Mouse (Mus musculus): ENCODE measurements around the gene Atxn2l. TPM values are rescaled to one million over a fixed set of nuclear protein-coding genes. Genes with fewer than 3 reads are reported as not detected.

Gene Atxn2l
- polyA plus RNA-seq (2015; fragmentation: Nextera tagmentation; extraction: Ambion mirVana), result 44.5 and 53.3 TPM in 2 replicates

DNA sequence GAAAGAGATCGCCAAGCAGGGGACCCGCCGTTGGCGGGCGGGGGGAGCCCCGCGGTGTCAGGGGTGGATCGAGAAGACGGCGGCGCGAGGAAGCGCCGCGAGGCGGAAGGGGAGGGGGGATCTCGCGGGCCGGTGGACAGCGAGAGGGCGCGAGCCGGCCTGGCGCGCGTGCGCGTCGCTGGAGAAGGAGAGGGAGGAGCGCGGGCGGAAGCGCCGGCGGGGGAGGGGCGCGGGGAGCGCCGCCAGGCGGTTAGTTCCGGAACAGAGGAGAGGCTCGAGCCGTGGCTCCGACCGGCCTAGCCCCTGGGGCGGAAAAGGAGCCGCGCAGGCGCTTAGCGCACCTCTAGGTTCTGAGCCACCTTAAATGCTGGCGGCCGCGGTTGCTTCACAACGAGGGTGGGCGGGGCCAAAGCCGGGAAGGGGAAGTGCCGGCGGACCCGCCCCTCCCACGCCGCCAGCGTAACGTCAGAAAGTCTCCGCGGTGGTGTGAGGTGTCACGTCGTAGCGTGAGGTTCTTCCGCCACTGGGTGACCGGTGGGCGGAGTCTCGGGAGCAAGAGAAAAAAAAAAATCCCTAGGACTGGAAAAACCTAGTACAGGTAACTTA lies at the start of gene Atxn2l:
Atxn2l (minus strand) TSS at position 165 of the 606 bp plus-strand sequence.
- H3K4me2 ChIP-seq, result peak within 1 kb of the TSS; percentile 63
- peak within 1 kb of the TSS; percentile 100 for H3K27ac ChIP-seq
- H3K4me1 ChIP-seq, result no peaks in the 10 kb centered on the region
- peaks cover 23% of the 10 kb centered on the region; the same call in 1 of the 2 replicates for H3K36me3 ChIP-seq
- H3K4me3 ChIP-seq (replicated peaks), result peak within 1 kb of the TSS; percentile 100
- no peaks in the 10 kb centered on the region for H3K27me3 ChIP-seq (replicated peaks)
- under 1% methylated on average over 60 of the region's 72 CpGs for WGBS
- peak within 1 kb of the TSS; percentile 100 for H3K9ac ChIP-seq
- no peaks in the 10 kb centered on the region for H3K9me3 ChIP-seq
- ATAC-seq (ENCODE audit: insufficient read depth, low FRiP score, low read depth), result peak; percentile 89

DNA sequence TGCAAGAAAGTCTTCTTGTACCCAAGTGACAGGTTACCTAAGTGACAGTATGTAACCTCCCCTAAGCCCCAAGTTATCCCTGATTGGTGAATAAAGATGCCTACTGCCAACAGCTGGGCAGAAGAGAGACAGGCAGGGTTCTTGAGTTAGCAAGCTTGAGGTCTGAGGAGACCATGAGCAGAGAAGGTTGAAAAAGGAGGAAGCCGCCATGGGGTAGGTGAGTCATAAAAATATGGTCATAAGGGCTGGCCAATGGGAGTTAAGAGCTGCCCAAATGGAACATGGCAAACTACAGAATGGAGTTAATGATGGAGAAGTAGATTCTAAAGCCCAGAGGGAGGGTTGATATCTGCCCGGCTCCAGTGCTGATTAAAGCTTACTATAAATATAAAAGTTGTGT lies 42.4 kb upstream of the Atxn2l start:
- H3K27me3 ChIP-seq (replicated peaks), result no peaks in the 10 kb centered on the region
- H3K36me3 ChIP-seq, result peaks cover 24% of the 10 kb centered on the region
- no peak overlapping the region for H3K4me2 ChIP-seq
- no peak overlapping the region for H3K9ac ChIP-seq
- H3K27ac ChIP-seq, result no peak overlapping the region
- 90% methylated on average over 2 of the region's 2 CpGs for WGBS
- no peak for ATAC-seq (ENCODE audit: insufficient read depth, low FRiP score, low read depth)
- no peaks in the 10 kb centered on the region for H3K4me1 ChIP-seq
- H3K9me3 ChIP-seq, result no peaks in the 10 kb centered on the region
- H3K4me3 ChIP-seq (replicated peaks), result no peak overlapping the region

DNA sequence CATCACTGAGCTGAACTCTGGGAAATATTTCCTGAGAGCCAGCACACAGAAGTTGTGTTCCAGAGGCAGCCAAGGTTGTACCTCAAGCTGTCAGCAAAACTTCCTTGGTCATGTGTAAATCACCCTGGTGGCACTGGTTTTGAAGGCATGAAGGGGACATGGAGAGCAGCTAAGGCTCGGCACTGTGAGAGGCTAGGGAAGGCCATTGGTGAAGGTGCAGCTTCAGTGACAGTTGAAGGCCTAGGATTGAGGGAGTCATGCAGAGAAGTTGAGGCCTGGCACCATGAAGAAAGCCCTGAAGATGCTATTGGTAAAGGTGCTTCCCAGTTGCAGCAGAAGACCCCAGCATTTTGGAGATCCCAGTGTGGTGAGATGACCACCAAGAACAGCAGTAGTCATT lies 38.4 kb upstream of the Atxn2l start:
- H3K36me3 ChIP-seq, result peaks cover 9% of the 10 kb centered on the region
- H3K9me3 ChIP-seq, result no peaks in the 10 kb centered on the region
- no peak overlapping the region for H3K9ac ChIP-seq
- no peak for ATAC-seq (ENCODE audit: insufficient read depth, low FRiP score, low read depth)
- WGBS, result 81% methylated on average over 1 of the region's 1 CpGs
- 0 out of 2 replicates have a peak, but pooled peaks cover 1% of the 10 kb centered on the region for H3K4me1 ChIP-seq
- H3K4me3 ChIP-seq (replicated peaks), result no peak overlapping the region
- H3K4me2 ChIP-seq, result no peak overlapping the region
- no peak overlapping the region for H3K27ac ChIP-seq
- H3K27me3 ChIP-seq (replicated peaks), result peaks cover 5% of the 10 kb centered on the region; the same call in 1 of the 2 replicates

- no peak overlapping the region for H3K27ac ChIP-seq
- no peak overlapping the region for H3K4me2 ChIP-seq
- peaks cover 8% of the 10 kb centered on the region; the same call in 1 of the 2 replicates for H3K27me3 ChIP-seq (replicated peaks)
- H3K4me1 ChIP-seq, result 0 out of 2 replicates have a peak, but pooled peaks cover 9% of the 10 kb centered on the region
- no peak overlapping the region for H3K9ac ChIP-seq
- H3K4me3 ChIP-seq (replicated peaks), result no peak overlapping the region
- no peaks in the 10 kb centered on the region for H3K9me3 ChIP-seq
- H3K36me3 ChIP-seq, result no peaks in the 10 kb centered on the region
- WGBS, result 76% methylated on average over 5 of the region's 5 CpGs
- no peak for ATAC-seq (ENCODE audit: insufficient read depth, low FRiP score, low read depth)
Measured at GRCm38 (mm10) chr7:126537820-126538585, 34.8 kb upstream of the Atxn2l start.

GRCm38 (mm10) chr7:126536466-126536865 lies 33.2 kb upstream of the Atxn2l start:
- WGBS, result 59% methylated on average over 9 of the region's 9 CpGs
- Histone ChIP-seq H3K36me3 (no peaks in the 10 kb centered on the region), H3K27me3 (replicated peaks) (peaks cover 8% of the 10 kb centered on the region; the same call in 1 of the 2 replicates)

DNA sequence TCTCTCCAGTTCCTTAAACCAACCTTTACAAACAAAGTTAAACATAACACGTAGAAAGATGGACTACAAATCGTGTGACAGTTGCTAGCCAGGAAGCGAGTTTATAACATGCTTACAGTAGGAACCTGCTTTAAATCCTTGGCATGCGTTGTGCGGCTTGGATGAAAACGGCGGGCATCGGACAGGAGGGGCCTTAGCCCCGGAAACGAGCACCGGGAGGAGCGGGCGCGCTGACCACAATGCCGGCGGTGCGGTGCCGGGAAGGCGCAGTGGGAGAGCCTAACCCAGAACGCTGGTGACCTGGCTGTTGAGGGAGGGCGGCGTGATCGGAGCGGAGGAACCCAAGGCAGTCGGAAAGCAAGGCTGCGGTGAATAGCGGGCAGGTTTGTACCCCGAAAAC lies 32.5 kb upstream of the Atxn2l start:
- H3K27ac ChIP-seq, result no peak overlapping the region
- H3K4me1 ChIP-seq, result 0 out of 2 replicates have a peak, but pooled peaks cover 9% of the 10 kb centered on the region
- H3K4me3 ChIP-seq (replicated peaks), result peak overlapping the region; percentile 44
- no peaks in the 10 kb centered on the region for H3K36me3 ChIP-seq
- WGBS, result under 1% methylated on average over 28 of the region's 28 CpGs
- peaks cover 8% of the 10 kb centered on the region; the same call in 1 of the 2 replicates for H3K27me3 ChIP-seq (replicated peaks)
- ATAC-seq (ENCODE audit: insufficient read depth, low FRiP score, low read depth), result no peak
- peak overlapping the region; percentile 85 for H3K4me2 ChIP-seq
- H3K9me3 ChIP-seq, result no peaks in the 10 kb centered on the region
- peak overlapping the region; percentile 25; the same call in 1 of the 2 replicates for H3K9ac ChIP-seq

More at GRCm38 (mm10) chr7:126536466-126536865, 33.2 kb upstream of the Atxn2l start:
- Histone ChIP-seq H3K4me2 (peak overlapping the region; percentile 85), H3K4me1 (0 out of 2 replicates have a peak, but pooled peaks cover 9% of the 10 kb centered on the region), H3K27ac (no peak overlapping the region), H3K4me3 (replicated peaks) (peak overlapping the region; percentile 44), H3K9ac (no peak overlapping the region), H3K9me3 (no peaks in the 10 kb centered on the region)
- ATAC-seq (ENCODE audit: insufficient read depth, low FRiP score, low read depth), result no peak

DNA sequence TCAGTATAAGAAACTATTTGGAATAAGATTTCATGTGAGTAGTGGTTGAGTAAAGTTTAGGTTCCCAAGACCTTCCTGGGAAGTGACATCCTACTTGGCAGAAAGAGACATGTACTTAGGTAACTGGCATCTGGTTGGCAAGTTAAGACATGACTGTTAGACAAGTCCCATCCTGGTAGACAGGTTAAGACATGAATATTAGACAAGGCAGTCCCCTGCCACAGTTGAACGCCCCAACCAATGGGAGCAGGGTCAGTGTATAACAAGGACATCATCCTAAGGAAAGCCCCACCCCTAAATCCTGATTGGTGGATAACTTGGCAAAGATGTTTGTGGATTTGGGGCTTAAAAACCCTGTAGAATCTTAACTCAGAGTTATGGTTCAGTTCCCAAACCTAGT lies 30.2 kb upstream of the Atxn2l start:
- Histone ChIP-seq H3K9me3 (no peaks in the 10 kb centered on the region), H3K4me1 (0 out of 2 replicates have a peak, but pooled peaks cover 9% of the 10 kb centered on the region), H3K4me3 (replicated peaks) (no peak overlapping the region), H3K4me2 (no peak overlapping the region), H3K9ac (no peak overlapping the region), H3K27me3 (replicated peaks) (peaks cover 8% of the 10 kb centered on the region; the same call in 1 of the 2 replicates), H3K27ac (no peak overlapping the region), H3K36me3 (no peaks in the 10 kb centered on the region)
- 80% methylated on average over 1 of the region's 1 CpGs for WGBS
- no peak for ATAC-seq (ENCODE audit: insufficient read depth, low FRiP score, low read depth)

- no peaks in the 10 kb centered on the region for H3K9me3 ChIP-seq
- H3K4me2 ChIP-seq, result no peak overlapping the region
- no peak overlapping the region for H3K27ac ChIP-seq
- no peaks in the 10 kb centered on the region for H3K4me1 ChIP-seq
- H3K9ac ChIP-seq, result no peak overlapping the region
- no peaks in the 10 kb centered on the region for H3K36me3 ChIP-seq
- no peak for ATAC-seq (ENCODE audit: insufficient read depth, low FRiP score, low read depth)
- no peak overlapping the region for H3K4me3 ChIP-seq (replicated peaks)
- H3K27me3 ChIP-seq (replicated peaks), result no peaks in the 10 kb centered on the region
- 5% methylated on average over 1 of the region's 1 CpGs for WGBS
Measured at GRCm38 (mm10) chr7:126528166-126528577, 24.9 kb upstream of the Atxn2l start.

GRCm38 (mm10) chr7:126523316-126523715 lies 20.1 kb upstream of the Atxn2l start:
- Histone ChIP-seq H3K27me3 (replicated peaks) (no peaks in the 10 kb centered on the region), H3K36me3 (no peaks in the 10 kb centered on the region), H3K4me2 (no peak overlapping the region), H3K9ac (no peak overlapping the region), H3K4me1 (no peaks in the 10 kb centered on the region), H3K4me3 (replicated peaks) (no peak overlapping the region), H3K9me3 (no peaks in the 10 kb centered on the region), H3K27ac (no peak overlapping the region)
- WGBS, result 77% methylated on average over 3 of the region's 3 CpGs
- ATAC-seq (ENCODE audit: insufficient read depth, low FRiP score, low read depth), result no peak

GRCm38 (mm10) chr7:126519513-126519912 lies 16.3 kb upstream of the Atxn2l start:
- Histone ChIP-seq H3K4me3 (replicated peaks) (no peak overlapping the region), H3K9me3 (no peaks in the 10 kb centered on the region), H3K9ac (no peak overlapping the region), H3K27me3 (replicated peaks) (no peaks in the 10 kb centered on the region), H3K4me2 (no peak overlapping the region), H3K27ac (no peak overlapping the region), H3K4me1 (no peaks in the 10 kb centered on the region), H3K36me3 (no peaks in the 10 kb centered on the region)
- peak; percentile 31; the same call in 1 of the 2 replicates for ATAC-seq (ENCODE audit: insufficient read depth, low FRiP score, low read depth)
- WGBS, result 57% methylated on average over 2 of the region's 2 CpGs

DNA sequence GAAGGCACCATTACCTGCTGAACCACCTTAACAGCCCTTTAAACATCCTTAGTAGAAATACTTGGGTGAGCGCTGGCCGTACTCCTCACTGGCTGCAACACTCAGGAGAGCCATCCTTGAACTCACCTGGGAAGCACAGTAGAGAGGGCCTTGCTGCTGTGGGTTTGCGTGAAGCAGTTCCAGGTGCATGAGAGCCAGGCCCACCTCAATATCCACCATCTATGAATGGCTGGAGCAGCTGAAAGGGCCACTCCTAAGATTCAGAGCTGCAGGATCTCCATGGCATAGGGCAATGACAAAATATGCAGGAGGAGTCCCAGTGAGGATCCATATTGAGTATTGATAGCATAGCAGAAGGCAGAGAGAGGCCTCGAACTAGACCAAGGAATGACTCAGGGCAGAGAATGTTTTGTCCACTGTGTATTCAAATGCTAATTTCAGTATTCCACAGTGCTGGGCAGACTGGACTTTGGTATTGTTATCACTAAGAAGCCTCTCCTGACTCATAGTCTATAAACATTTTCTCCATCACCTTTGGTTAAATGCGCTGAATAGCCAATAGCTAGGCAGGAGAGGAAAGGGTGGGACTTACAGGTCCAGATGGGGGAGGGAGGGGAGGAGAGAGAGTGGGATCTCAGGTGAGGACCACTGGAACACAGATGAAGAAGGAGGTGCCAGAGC lies 15.2 kb upstream of the Atxn2l start:
- ATAC-seq (ENCODE audit: insufficient read depth, low FRiP score, low read depth), result no peak
- H3K9me3 ChIP-seq, result no peaks in the 10 kb centered on the region
- no peaks in the 10 kb centered on the region for H3K27me3 ChIP-seq (replicated peaks)
- WGBS, result 89% methylated on average over 5 of the region's 5 CpGs
- no peak overlapping the region for H3K27ac ChIP-seq
- H3K9ac ChIP-seq, result no peak overlapping the region
- no peak overlapping the region for H3K4me3 ChIP-seq (replicated peaks)
- H3K4me2 ChIP-seq, result no peak overlapping the region
- no peaks in the 10 kb centered on the region for H3K4me1 ChIP-seq
- no peaks in the 10 kb centered on the region for H3K36me3 ChIP-seq
